Mouse (Mus musculus): ENCODE results near the gene Pnliprp2. TPM values are rescaled to one million over a fixed set of nuclear protein-coding genes. Genes with fewer than 3 reads are reported as not detected.

Pnliprp2 gene
- total RNA-seq, 2 experiments from 2014 or later, result not detected

DNA sequence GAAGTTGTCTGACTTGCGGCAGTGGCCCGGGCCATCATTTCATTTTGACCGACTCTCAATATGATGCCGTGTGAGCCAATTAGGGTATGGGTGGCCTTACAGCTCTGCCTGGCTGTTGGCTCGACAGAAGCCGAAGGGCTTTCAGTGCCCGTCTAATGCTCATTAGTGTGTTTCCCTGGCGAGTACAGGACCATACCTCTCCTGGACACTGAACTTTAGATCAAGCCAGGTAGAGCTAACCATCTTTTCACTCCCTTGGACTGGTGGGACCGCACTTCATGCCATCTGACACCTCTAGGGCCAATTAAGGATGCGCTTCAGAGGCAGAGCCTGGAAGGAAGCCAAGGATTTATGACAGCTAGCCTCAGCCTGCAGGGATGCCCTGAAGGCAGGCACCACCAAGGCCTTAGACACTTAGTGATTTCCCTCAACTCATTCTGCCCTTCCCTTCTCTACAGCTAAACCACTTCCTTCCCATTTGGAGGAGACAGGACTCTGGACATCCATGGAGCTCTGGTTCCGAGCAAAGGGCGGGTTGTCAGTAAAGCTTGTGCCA, 35.7 kb downstream of the Pnliprp2 start:
- DNase-seq (ENCODE audit: low spot score in 2 of 2), result no peak

DNA sequence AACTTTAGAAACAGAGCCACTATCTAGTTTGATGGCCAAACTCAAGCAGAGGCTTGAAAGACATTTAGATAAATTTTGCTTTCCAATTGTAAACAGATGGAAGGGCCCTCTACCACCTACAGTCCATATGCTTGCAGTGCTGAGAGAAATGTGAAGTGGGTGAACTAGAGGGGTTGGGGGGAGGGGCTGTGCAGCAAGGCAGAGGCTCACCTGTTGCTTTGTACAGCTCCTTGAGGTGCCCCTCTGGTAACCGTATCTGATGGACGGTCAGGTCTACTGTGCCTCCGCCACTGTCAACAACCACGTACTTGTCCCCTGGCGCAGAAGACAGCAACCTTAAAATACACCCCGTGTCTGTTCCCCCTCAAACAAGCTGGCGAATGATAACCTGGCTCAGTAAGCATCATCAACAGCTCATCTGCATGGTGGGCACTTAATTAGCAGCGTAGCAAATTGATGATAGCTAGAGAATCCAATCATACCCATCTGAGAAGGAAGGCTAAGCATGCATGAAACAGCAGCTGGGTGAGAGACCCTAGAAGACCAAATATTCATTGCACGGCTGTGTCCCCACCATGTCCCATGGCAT, 45.8 kb downstream of the Pnliprp2 start:
- DNase-seq (ENCODE audit: low spot score in 2 of 2), result no peak

DNA sequence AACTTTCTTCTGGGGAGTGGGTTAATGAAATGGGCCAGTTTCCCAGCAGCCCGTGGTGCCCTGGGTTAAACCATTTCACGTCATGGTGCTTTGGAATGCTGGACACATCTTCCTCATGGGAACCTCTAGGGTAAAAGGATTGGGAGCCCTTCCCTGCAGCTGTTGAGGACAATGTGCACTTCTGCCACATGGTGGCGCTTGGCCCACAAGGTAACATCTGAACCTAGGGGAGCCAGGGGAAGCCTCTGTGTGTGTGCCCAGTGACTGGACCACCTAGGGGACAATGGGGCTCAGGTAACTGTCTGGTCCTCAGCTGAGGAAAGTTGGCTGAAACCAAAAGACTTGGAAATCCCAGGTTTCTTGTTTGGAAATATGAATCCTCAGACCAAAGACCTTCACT, 46.8 kb downstream of the Pnliprp2 start:
- peak; percentile 50 to 71 for DNase-seq (ENCODE audit: low spot score in 2 of 2)

DNA sequence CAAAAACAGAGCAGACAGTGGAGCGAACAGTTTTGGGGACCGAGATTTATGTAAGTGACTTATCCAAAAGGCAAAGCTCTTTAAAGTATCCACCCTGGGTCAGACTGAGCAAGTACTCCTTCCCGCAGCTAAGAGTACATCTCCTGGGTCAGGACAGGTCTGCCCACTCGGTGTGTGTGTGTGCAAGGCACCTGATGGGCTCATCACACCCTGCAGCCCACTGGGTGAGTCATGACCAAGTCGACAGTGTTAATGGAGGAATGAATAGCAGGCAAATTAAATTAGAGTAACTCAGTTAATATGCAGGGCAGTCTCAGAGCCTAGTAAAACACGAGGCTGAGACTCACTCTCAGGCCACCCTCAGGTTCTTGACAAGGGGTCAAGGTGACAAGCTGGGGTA, 49.3 kb downstream of the Pnliprp2 start:
- DNase-seq (ENCODE audit: low spot score in 2 of 2), result no peak

DNA sequence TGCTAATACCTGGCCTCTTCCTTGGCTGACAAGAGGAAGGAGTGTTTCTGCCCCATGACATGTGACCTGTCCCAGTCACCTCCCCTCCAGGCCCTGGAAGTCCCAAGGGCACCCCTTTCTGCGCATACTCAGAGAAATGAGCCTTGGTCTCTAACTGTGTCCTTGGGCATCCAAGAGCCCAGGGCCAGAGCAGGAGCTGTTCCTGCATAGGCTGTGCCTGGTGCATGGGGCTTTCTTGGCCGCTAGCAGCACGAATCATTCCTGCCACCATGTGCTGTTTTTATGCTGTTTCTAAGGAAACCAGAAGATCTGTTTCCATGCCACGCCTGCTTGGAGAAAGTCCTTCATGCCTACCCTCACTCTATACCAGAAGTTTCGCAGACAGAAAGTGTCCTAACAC, 51.0 kb downstream of the Pnliprp2 start:
- DNase-seq (ENCODE audit: low spot score in 2 of 2), result no peak

DNA sequence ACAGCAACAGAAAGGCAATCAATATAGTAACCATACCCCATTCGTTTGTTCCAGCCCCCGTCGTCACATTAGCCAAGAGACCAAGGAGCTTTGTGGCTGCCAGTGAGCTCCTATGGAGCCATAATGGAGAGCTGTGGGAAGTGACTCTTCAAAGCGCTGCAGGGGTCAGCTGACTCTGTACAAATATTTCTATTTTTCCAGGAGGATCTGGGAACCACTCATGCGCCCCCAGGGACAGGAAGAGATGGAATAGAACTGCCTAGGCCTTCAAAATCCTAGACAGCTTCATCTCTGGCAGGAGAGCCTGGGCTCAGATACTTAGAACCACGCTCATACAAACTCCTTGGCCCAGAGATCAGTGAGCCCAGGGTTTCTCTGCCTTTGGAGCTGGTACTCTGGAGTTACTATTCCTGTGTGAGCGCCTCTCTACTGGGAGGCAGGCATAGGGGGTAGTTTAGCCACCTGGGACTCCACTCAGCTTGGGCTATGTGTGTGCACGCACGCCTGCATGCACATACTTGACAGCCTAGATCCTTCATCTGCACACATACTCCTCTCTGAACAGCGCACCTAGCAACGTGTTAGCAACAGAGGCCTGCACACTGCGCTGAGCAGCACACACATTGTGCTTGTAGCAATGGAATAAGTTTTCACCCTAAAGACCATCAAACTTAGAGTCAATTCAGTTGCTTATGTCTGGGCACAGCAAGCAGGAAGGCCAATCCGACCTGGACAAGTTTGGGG, 55.8 kb downstream of the Pnliprp2 start:
- DNase-seq (ENCODE audit: low spot score in 2 of 2), result no peak

DNA sequence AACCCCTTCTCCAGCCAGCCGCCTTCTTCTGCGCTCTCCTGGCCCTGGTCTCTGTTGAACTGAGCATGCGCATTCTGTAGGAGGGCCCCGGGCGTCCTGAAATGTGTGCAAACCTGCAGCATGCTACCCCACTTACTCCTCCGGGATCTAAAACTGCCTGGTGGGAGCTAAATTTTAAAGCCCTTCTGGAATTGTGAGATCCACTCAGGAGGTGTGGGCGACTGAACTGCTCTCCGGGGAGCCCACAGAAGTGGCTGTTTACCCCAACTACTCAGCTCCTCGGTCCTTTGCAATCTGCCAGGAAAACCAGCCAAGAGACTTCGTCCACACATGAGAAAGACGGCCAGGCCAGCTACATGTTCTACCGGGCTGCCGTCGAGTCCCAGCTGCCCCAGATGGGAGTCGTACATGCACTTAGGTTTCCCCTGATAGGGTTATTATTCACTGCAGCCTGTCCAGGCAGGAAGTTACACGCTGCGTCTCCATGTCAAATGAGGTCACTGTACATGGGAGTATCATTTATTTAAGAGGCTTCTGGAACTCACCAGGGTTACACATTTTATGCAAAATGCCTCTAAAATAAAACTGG, 57.0 kb downstream of the Pnliprp2 start:
- DNase-seq (ENCODE audit: low spot score in 2 of 2), result peak in 1 of 2 experiments; percentile 44

DNA sequence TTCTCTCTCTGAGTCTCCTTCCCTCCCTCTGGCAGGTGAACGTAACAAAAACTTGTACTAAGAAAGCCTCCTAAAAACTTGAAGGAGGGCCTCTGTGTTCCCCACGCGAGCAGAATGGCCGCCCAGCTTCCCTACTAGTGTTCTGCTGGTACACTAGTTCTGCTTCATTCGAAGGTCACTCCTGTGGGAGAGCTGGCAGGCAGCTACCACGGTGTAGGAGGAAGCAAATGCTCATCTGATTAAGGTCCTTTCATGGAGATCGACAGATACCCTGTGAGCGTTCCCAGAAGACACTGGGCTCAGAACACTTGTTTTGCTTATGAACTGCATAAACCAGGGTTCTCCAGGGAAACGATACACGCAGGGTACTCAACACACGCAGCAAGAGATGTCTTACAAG, 57.9 kb downstream of the Pnliprp2 start:
- DNase-seq (ENCODE audit: low spot score in 2 of 2), result no peak

DNA sequence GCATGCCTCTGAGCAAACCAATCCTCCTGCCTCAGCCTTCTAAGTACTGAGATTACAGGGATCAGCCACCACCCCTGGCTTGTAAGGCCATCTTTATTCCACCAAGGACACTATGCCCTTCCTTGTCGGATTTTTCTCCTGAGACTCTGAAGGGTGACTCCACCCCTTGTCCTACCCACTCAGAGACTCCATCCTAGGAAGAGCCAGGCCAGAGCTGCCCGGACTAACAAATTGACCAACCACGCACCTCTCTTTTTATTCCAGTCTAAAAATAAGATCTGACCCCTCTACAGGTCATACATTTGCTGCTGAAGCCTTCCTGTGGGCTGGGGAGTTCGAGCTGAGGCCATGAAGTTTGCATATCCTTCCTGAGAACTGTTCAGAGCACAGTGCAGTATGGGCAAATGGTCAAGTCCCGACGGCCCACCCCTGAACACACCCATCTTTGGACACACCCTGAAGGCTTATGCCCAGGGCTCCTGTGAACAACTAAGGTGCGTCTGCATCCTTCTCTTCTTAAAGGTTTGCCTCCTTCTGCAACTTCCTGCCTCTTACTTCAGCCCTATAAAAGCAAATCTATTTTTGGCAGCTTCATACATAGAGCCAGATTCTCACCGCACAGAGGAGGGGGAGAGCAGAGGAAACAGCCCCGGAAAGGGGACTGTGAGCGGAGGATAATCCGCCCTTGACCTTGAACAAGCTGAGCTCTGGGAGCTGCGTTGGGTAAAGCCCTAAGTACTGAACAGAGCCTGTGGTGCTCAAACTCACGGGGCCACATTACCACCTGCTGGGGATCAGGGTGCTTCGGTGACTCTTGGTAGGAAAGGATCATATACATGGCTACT, 59.3 kb downstream of the Pnliprp2 start:
- no peak for DNase-seq (ENCODE audit: low spot score in 2 of 2)

DNA sequence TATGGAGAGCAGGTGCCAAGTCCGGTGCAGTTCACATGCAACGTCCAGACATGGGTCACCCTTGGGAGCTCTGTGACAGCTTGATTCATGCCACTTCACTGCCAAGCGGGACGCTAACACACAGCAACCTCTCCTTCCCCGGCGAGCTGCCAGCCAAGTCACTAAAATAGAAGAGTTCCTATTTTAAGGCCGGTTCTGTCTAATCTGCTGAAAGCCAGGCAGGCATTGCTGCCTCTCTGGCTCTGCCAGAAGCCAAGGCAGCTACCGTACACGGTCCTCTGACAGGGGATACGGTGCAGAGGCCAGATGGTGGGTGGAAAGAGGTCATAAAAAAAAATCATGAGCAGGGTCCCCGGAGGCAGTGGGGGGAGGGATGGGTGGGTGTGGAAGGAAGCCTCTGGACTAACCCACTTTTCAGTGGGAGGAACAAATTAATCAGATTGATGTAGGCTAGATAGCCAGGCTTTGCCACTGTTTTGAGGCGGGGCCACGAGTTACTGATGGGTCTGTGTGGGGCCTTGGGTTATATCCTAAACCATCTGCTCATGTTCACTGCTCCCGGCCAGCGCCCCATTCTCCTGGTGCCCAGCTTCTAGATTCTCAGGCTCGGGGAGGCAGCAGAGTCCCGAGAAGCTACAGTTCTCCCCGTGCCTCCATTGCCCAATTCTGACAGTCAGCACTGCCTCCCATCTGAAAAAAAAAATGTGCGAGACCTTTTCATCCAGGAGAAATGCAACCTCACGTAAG, 63.1 kb downstream of the Pnliprp2 start:
- peak in 1 of 2 experiments; percentile 44 for DNase-seq (ENCODE audit: low spot score in 2 of 2)

DNA sequence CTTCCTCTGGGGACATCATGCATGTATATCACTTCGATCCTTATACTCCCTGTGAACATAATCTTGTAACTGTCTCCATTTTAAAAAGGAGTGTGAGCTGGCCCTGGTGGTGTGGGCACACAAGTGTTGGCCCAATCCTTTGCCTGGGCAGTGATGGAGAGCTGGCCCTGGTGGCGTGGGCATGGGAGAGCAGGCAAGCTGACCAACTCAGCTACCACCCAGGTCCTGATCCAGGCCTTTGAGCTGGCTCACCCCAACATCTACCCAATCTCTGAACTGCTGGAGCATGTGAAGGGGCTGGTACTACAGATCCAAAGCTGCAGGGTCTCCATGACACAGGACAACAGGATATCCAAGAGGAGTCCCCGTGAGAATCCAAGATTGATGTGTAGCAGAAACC, 63.8 kb downstream of the Pnliprp2 start:
- DNase-seq (ENCODE audit: low spot score in 2 of 2), result no peak

DNA sequence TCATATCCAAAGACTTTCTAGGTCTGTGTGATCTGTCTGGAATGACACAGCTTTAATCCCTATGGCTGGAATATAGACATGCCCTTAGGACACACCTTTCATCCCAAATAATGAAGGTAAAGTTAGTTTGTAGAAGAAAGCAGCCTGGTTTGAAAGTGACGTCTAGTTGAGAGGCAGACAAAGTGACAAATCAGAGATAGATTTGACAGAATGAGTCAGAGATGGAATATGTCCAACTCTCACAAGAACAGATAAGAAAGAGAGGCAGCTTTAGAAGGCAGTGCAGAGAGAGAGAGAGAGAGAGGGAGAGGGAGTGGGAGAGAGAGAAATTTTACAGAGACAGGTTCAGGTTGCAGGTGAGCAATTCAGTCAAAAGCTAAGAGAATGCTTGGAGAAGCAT, 64.8 kb downstream of the Pnliprp2 start:
- no peak for DNase-seq (ENCODE audit: low spot score in 2 of 2)

Other genes with a start within 250 kb of the Pnliprp2 start
- gene Ccdc172, start 247.7 kb upstream of the Pnliprp2 start, total RNA-seq (2021), result not detected
- gene Pnlip, start 107.2 kb upstream of the Pnliprp2 start, total RNA-seq (2021), result not detected
- not detected for gene Pnliprp1, start 30.8 kb upstream of the Pnliprp2 start, total RNA-seq (2021)
- gene 1700019N19Rik, start 34.7 kb downstream of the Pnliprp2 start, total RNA-seq (2021), result not detected
- gene Eno4, start 183.7 kb downstream of the Pnliprp2 start, total RNA-seq (2021), result under 1 TPM in 1 of 2 experiments, not detected in 1; 0.26 TPM
- gene Hspa12a, start 183.9 kb downstream of the Pnliprp2 start, total RNA-seq (2021), result 10 to 100 TPM; 19.7 to 22.0 TPM